ENCODE assay signal across 12 mouse cellular contexts in the genomic region with DNA sequence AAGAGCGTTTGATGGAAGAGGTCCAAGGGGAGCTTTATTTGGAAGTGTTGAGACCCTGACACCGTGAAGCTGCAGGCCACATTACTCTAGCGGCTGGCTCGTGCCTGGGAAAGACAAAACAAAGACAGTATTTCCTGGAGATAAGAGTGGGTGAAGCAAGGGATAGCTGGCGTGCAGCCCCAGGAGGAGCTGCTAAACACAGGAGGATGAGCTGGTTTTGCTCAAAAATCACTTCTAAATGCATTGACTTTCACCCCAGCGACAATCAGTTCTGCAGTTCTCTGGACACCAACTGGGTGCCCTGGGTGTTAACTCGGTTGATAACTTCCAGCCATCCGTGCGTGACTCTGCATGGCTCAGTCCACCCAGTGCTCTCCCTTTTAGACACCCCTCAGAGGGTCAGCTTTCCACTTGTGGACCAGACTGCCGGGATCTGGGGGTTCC.
DNase-seq lines count a peak whose midpoint lies in the region; ATAC-seq and TF ChIP-seq lines count a peak whose summit lies in the region.
"Had no signal": no experiment of that assay in that cellular context is flagged by ENCODE, and none has a peak within 500 bp of the region (broad histone marks: within the 10 kb centered on the region; RNA-seq: fewer than 3 reads in every experiment).

No protein-coding gene starts in this region.

- no peak for TF ChIP-seq CTCF in kidney, postnatal 0 days (IDR thresholded peaks at IDR 0.05; ENCODE audit: low read depth)
- TF ChIP-seq CTCF in cerebellum, adult 2 months (IDR thresholded peaks at IDR 0.05; ENCODE audit: borderline replicate concordance, insufficient read depth, low read depth, low read length), result no peak

- no peak overlapping the region for H3K4me2 ChIP-seq in kidney, postnatal 0 days (ENCODE audit: low read length)
- H3K4me2 ChIP-seq in heart, embryonic 12.5 days, result peak overlapping the region; percentile 30; the same call in 1 of the 2 replicates
- peak overlapping the region; percentile 16; the same call in 1 of the 2 replicates for H3K4me2 ChIP-seq in lung, embryonic 15.5 days
- H3K4me2 ChIP-seq: hindbrain, embryonic 15.5 days; limb, embryonic 12.5 days had no signal

- ATAC-seq in kidney, postnatal 0 days (replicated peaks; ENCODE audit: low FRiP score, low read depth), result no peak
- 0 out of 2 replicates have a peak, but pooled peaks have one; percentile 22 for ATAC-seq in heart, embryonic 12.5 days (ENCODE audit: insufficient number of reproducible peaks, low FRiP score)
- ATAC-seq in lung, embryonic 15.5 days (ENCODE audit: borderline replicate concordance, extremely low read depth, low FRiP score, low TSS enrichment), result peak; percentile 90

- H3K9ac ChIP-seq in kidney, postnatal 0 days (ENCODE audit: low read depth, low read length), result no peak overlapping the region
- H3K9ac ChIP-seq in heart, embryonic 12.5 days, result no peak overlapping the region
- no peak overlapping the region for H3K9ac ChIP-seq in lung, embryonic 15.5 days
- H3K9ac ChIP-seq: hindbrain, embryonic 15.5 days; limb, embryonic 12.5 days had no signal

- no peak overlapping the region for H3K4me3 ChIP-seq in kidney, postnatal 0 days (replicated peaks; ENCODE audit: low read depth, low read length)
- no peak overlapping the region for H3K4me3 ChIP-seq in heart, embryonic 12.5 days
- no peak overlapping the region for H3K4me3 ChIP-seq in lung, embryonic 15.5 days
- H3K4me3 ChIP-seq in cerebellum, adult 2 months (replicated peaks; ENCODE audit: insufficient read depth, low read depth, low read length), result no peak overlapping the region
- H3K4me3 ChIP-seq: hindbrain, embryonic 15.5 days; limb, embryonic 12.5 days had no signal

- DNase-seq in kidney, postnatal 0 days (ENCODE audit: low spot score), result peak; percentile 59
- no peak for DNase-seq in kidney, adult 8-10 months
- peak; percentile 53 to 66 for DNase-seq in heart, adult 18-20 months
- DNase-seq in layer of hippocampus, postnatal 36 days, result no peak
- DNase-seq in cerebellum, adult 2 months, result no peak
- no peak for DNase-seq in right cerebral cortex, postnatal 25 days
- DNase-seq: cerebellum, adult 9-11 months; right cerebral cortex, postnatal 4 days had no signal

- WGBS in kidney, postnatal 0 days, result 41% methylated on average over 10 of the region's 10 CpGs
- 8% methylated on average over 10 of the region's 10 CpGs for WGBS in heart, embryonic 12.5 days
- WGBS in lung, embryonic 15.5 days, result 20% methylated on average over 10 of the region's 10 CpGs
- WGBS in cerebellum, adult 2 months, result 45% methylated on average over 10 of the region's 10 CpGs

- H3K4me1 ChIP-seq in kidney, postnatal 0 days (replicated peaks; ENCODE audit: insufficient read depth, low read length), result 0 out of 2 replicates have a peak, but pooled peaks cover 3% of the 10 kb centered on the region
- H3K4me1 ChIP-seq in heart, embryonic 12.5 days (replicated peaks), result peaks cover 17% of the 10 kb centered on the region
- peaks cover 21% of the 10 kb centered on the region for H3K4me1 ChIP-seq in lung, embryonic 15.5 days
- H3K4me1 ChIP-seq in cerebellum, adult 2 months (ENCODE audit: control insufficient read depth, insufficient read depth, low read length), result no peaks in the 10 kb centered on the region; the same call in 1 of the 2 replicates

- H3K27me3 ChIP-seq in kidney, postnatal 0 days (ENCODE audit: insufficient read depth, low read length), result no peaks in the 10 kb centered on the region
- no peaks in the 10 kb centered on the region for H3K27me3 ChIP-seq in heart, embryonic 12.5 days (replicated peaks)
- H3K27me3 ChIP-seq in lung, embryonic 15.5 days, result no peaks in the 10 kb centered on the region; the same call in 1 of the 2 replicates
- H3K27me3 ChIP-seq in cerebellum, adult 2 months (ENCODE audit: control insufficient read depth, insufficient read depth, low read length), result no peaks in the 10 kb centered on the region
- H3K27me3 ChIP-seq: hindbrain, embryonic 15.5 days; limb, embryonic 12.5 days had no signal

- no peak overlapping the region for H3K27ac ChIP-seq in kidney, postnatal 0 days
- 0 out of 2 replicates have a peak overlapping the region, but pooled peaks have one; percentile 2 for H3K27ac ChIP-seq in heart, embryonic 12.5 days (ENCODE audit: poor library complexity, severe bottlenecking)
- peak overlapping the region; percentile 8; the same call in 1 of the 2 replicates for H3K27ac ChIP-seq in lung, embryonic 15.5 days
- no peak overlapping the region for H3K27ac ChIP-seq in cerebellum, adult 2 months (ENCODE audit: insufficient read depth, low read length)
- H3K27ac ChIP-seq: hindbrain, embryonic 15.5 days; limb, embryonic 12.5 days had no signal

- no peaks in the 10 kb centered on the region for H3K9me3 ChIP-seq in kidney, postnatal 0 days (replicated peaks; ENCODE audit: low read length)
- H3K9me3 ChIP-seq in heart, embryonic 12.5 days (replicated peaks), result no peaks in the 10 kb centered on the region
- H3K9me3 ChIP-seq in lung, embryonic 15.5 days, result no peaks in the 10 kb centered on the region
- H3K9me3 ChIP-seq: hindbrain, embryonic 15.5 days; limb, embryonic 12.5 days had no signal

- TF ChIP-seq POLR2A in cerebellum, adult 2 months (IDR thresholded peaks at IDR 0.05; ENCODE audit: borderline replicate concordance, insufficient read depth, low read length), result no peak

- H3K36me3 ChIP-seq in kidney, postnatal 0 days (ENCODE audit: insufficient read depth, low read length), result no peaks in the 10 kb centered on the region
- no peaks in the 10 kb centered on the region for H3K36me3 ChIP-seq in heart, embryonic 12.5 days
- H3K36me3 ChIP-seq in lung, embryonic 15.5 days, result no peaks in the 10 kb centered on the region
- H3K36me3 ChIP-seq: hindbrain, embryonic 15.5 days; limb, embryonic 12.5 days had no signal

Comparison
In these comparisons a context has a peak if more than half of its experiments do, and no peak if none do; other contexts are left out.
1. DNase-seq: peak in kidney, postnatal 0 days (single experiment) and heart, adult 18-20 months (2 of 2); none in kidney, adult 8-10 months (0 of 2), layer of hippocampus, postnatal 36 days (0 of 2), cerebellum, adult 2 months (0 of 2) and right cerebral cortex, postnatal 25 days (single experiment).
2. H3K27ac ChIP-seq: peak in heart, embryonic 12.5 days (single experiment) and lung, embryonic 15.5 days (single experiment); none in kidney, postnatal 0 days (single experiment) and cerebellum, adult 2 months (single experiment).